Mouse (Mus musculus) liver, embryonic 11.5 days (tissue): Measurements from ENCODE around the gene Lin28a. TPM values are rescaled to one million over a fixed set of nuclear protein-coding genes. Genes with fewer than 3 reads are reported as not detected.

Experiments used
- ATAC-seq: fragments of 200-750 bp; cut with Nextera tagmentation; replicated peaks from 2 replicates; pipeline ENCODE4 v1.8.0; 2017; ENCODE audit warnings: moderate number of reproducible peaks, mild to moderate bottlenecking, moderate TSS enrichment, moderate library complexity; ENCODE audit not compliant: low FRiP score
- DNase-seq: peaks from one replicate; pipeline ENCODE4 v3.0.0-alpha.2; 2017; ENCODE audit warnings: low spot score
- H3K27ac ChIP-seq: fragments of 300-500 bp; sonication (generic); 2 replicates; pipeline ENCODE4 v1.5.1; 2014; ENCODE audit warnings: mild to moderate bottlenecking, low read depth, low read length, control low read depth
- H3K27me3 ChIP-seq: fragments of 300-500 bp; sonication (generic); replicated peaks from 2 replicates; pipeline ENCODE4 v1.6.1; 2014; ENCODE audit warnings: low read length, mixed read lengths; ENCODE audit not compliant: control insufficient read depth, insufficient read depth
- H3K36me3 ChIP-seq: fragments of 300-500 bp; sonication (generic); 2 replicates; pipeline ENCODE4 v1.6.1; 2014; ENCODE audit warnings: mild to moderate bottlenecking, low read length, moderate library complexity, mixed read lengths; ENCODE audit not compliant: control insufficient read depth, insufficient read depth
- H3K4me1 ChIP-seq: fragments of 300-500 bp; sonication (generic); replicated peaks from 2 replicates; pipeline ENCODE4 v1.6.1; 2014; ENCODE audit warnings: low read length, mixed read lengths; ENCODE audit not compliant: control insufficient read depth, insufficient read depth
- H3K4me2 ChIP-seq: fragments of 300-500 bp; sonication (generic); 2 replicates; pipeline ENCODE4 v1.6.1; 2014; ENCODE audit warnings: mild to moderate bottlenecking, control low read depth, moderate library complexity
- H3K4me3 ChIP-seq: fragments of 300-500 bp; sonication (generic); 2 replicates; pipeline ENCODE4 v1.5.1; 2014; ENCODE audit warnings: low read depth, low read length, control low read depth
- H3K9ac ChIP-seq: fragments of 300-500 bp; sonication (generic); 2 replicates; pipeline ENCODE4 v1.6.1; 2014; ENCODE audit warnings: low read depth, low read length, control low read depth
- H3K9me3 ChIP-seq: fragments of 300-500 bp; sonication (generic); 2 replicates; pipeline ENCODE4 v1.6.1; 2016; ENCODE audit warnings: low read length, inconsistent platforms, mixed read lengths; ENCODE audit not compliant: control insufficient read depth
- WGBS: fragments of 180-500 bp; shearing (Covaris S2); extraction: QIAGEN DNeasy Blood & Tissue Kit; methylation state at CpG from one replicate; pipeline ENCODE4 v1.1.7; 2014; 5-methylcytosine and 5-hydroxymethylcytosine counted together
- polyA plus RNA-seq: library from polyadenylated mRNA; unstranded; fragments of >200 nt; fragmentation: Nextera tagmentation; extraction: Ambion mirVana; gene quantifications from 2 replicates; pipeline ENCODE4 v1.2.1, GENCODE M21; 2014

The Lin28a gene
- polyA plus RNA-seq, 1 experiment from 2014 or later = 5.8 TPM

GRCm38 (mm10) chr4:134058908-134059307 lies 40.3 kb upstream of the Lin28a start:
- WGBS = 55% methylated on average over 6 of the region's 6 CpGs
- no peak overlapping the region for H3K9ac ChIP-seq
- ATAC-seq (no peak), DNase-seq (no peak)
- H3K27ac ChIP-seq = no peak overlapping the region
- peaks cover 10% of the 10 kb centered on the region for H3K27me3 ChIP-seq
- peaks cover 12% of the 10 kb centered on the region for H3K4me1 ChIP-seq
- no peak overlapping the region for H3K4me3 ChIP-seq
- H3K4me2 ChIP-seq = peak overlapping the region; percentile 57
- H3K9me3 ChIP-seq = no peaks in the 10 kb centered on the region
- H3K36me3 ChIP-seq = no peaks in the 10 kb centered on the region

- peaks cover 12% of the 10 kb centered on the region for H3K4me1 ChIP-seq
- H3K4me2 ChIP-seq = peak overlapping the region; percentile 57
- H3K36me3 ChIP-seq = no peaks in the 10 kb centered on the region
- H3K27me3 ChIP-seq = peaks cover 8% of the 10 kb centered on the region
- no peak overlapping the region for H3K27ac ChIP-seq
- peak overlapping the region; percentile 31 for H3K4me3 ChIP-seq
- WGBS = 19% methylated on average over 14 of the region's 14 CpGs
- DNase-seq (no peak), ATAC-seq (no peak)
- no peaks in the 10 kb centered on the region for H3K9me3 ChIP-seq
- no peak overlapping the region for H3K9ac ChIP-seq
Observed at GRCm38 (mm10) chr4:134058166-134058715, 39.6 kb upstream of the Lin28a start.

GRCm38 (mm10) chr4:134053538-134053937 lies 34.9 kb upstream of the Lin28a start, which contains the start of gene Zfp683:
Zfp683 (plus strand) TSS chr4:134053838.
- WGBS = 74% methylated on average over 3 of the region's 3 CpGs

GRCm38 (mm10) chr4:134052560-134052959 lies 33.9 kb upstream of the Lin28a start:
- DNase-seq = no peak
- H3K36me3 ChIP-seq = no peaks in the 10 kb centered on the region
- no peaks in the 10 kb centered on the region for H3K27me3 ChIP-seq
- no peak overlapping the region for H3K27ac ChIP-seq
- H3K4me2 ChIP-seq = peak overlapping the region; percentile 14; the same call in 1 of the 2 replicates
- peaks cover 8% of the 10 kb centered on the region for H3K4me1 ChIP-seq
- peaks cover 3% of the 10 kb centered on the region for H3K9me3 ChIP-seq
- no peak for ATAC-seq
- no peak overlapping the region for H3K4me3 ChIP-seq
- no peak overlapping the region for H3K9ac ChIP-seq
- WGBS = 27% methylated on average over 8 of the region's 8 CpGs

More at GRCm38 (mm10) chr4:134053538-134053937, 34.9 kb upstream of the Lin28a start, which contains the start of gene Zfp683:
- DNase-seq = no peak
- Histone ChIP-seq H3K27ac (no peak within 1 kb of the TSS), H3K9me3 (peaks cover 3% of the 10 kb centered on the region), H3K4me1 (peaks cover 8% of the 10 kb centered on the region), H3K4me3 (no peak within 1 kb of the TSS), H3K4me2 (peak within 1 kb of the TSS; percentile 14; the same call in 1 of the 2 replicates), H3K27me3 (no peaks in the 10 kb centered on the region), H3K36me3 (no peaks in the 10 kb centered on the region), H3K9ac (no peak within 1 kb of the TSS)
- ATAC-seq = no peak

GRCm38 (mm10) chr4:134051912-134052311 lies 33.3 kb upstream of the Lin28a start:
- H3K4me2 ChIP-seq = no peak overlapping the region
- ATAC-seq = no peak

GRCm38 (mm10) chr4:134047648-134048047 lies 29.0 kb upstream of the Lin28a start:
- Histone ChIP-seq H3K27ac (no peak overlapping the region), H3K4me2 (no peak overlapping the region), H3K4me3 (no peak overlapping the region), H3K27me3 (no peaks in the 10 kb centered on the region), H3K9ac (no peak overlapping the region), H3K36me3 (no peaks in the 10 kb centered on the region), H3K9me3 (peaks cover 3% of the 10 kb centered on the region), H3K4me1 (peaks cover 7% of the 10 kb centered on the region)
- DNase-seq (no peak), ATAC-seq (no peak)
- 38% methylated on average over 5 of the region's 5 CpGs for WGBS

More at GRCm38 (mm10) chr4:134051912-134052311, 33.3 kb upstream of the Lin28a start:
- H3K4me1 ChIP-seq = peaks cover 8% of the 10 kb centered on the region
- H3K9me3 ChIP-seq = peaks cover 3% of the 10 kb centered on the region
- no peaks in the 10 kb centered on the region for H3K36me3 ChIP-seq
- no peaks in the 10 kb centered on the region for H3K27me3 ChIP-seq
- 75% methylated on average over 5 of the region's 5 CpGs for WGBS
- no peak overlapping the region for H3K9ac ChIP-seq
- no peak for DNase-seq
- no peak overlapping the region for H3K27ac ChIP-seq
- H3K4me3 ChIP-seq = no peak overlapping the region

- no peaks in the 10 kb centered on the region for H3K9me3 ChIP-seq
- H3K27ac ChIP-seq = no peak overlapping the region
Observed at GRCm38 (mm10) chr4:134043041-134043440, 24.4 kb upstream of the Lin28a start.

GRCm38 (mm10) chr4:134041317-134042123 lies 22.9 kb upstream of the Lin28a start:
- no peak for DNase-seq
- H3K9me3 ChIP-seq = no peaks in the 10 kb centered on the region
- H3K27me3 ChIP-seq = no peaks in the 10 kb centered on the region; the same call in 1 of the 2 replicates
- H3K27ac ChIP-seq = no peak overlapping the region
- H3K4me3 ChIP-seq = no peak overlapping the region
- no peak for ATAC-seq
- no peak overlapping the region for H3K4me2 ChIP-seq
- H3K9ac ChIP-seq = no peak overlapping the region
- H3K4me1 ChIP-seq = peaks cover 8% of the 10 kb centered on the region
- no peaks in the 10 kb centered on the region for H3K36me3 ChIP-seq
- WGBS = 36% methylated on average over 9 of the region's 9 CpGs

More at GRCm38 (mm10) chr4:134043041-134043440, 24.4 kb upstream of the Lin28a start:
- DNase-seq (no peak), ATAC-seq (no peak)
- H3K4me1 ChIP-seq = peaks cover 8% of the 10 kb centered on the region
- WGBS = 26% methylated on average over 2 of the region's 2 CpGs
- H3K9ac ChIP-seq = no peak overlapping the region
- no peak overlapping the region for H3K4me2 ChIP-seq
- no peaks in the 10 kb centered on the region for H3K36me3 ChIP-seq
- no peak overlapping the region for H3K4me3 ChIP-seq
- no peaks in the 10 kb centered on the region; the same call in 1 of the 2 replicates for H3K27me3 ChIP-seq
